Mouse (Mus musculus): ENCODE results near the gene Atp5e.

Gene Atp5e

GRCm38 (mm10) chr2:174448405-174448804 is 15.5 kb downstream of the Atp5e start:
- no peak for DNase-seq (ENCODE audit: extremely low read depth, low read depth)

- DNase-seq (ENCODE audit: extremely low read depth, low read depth), result no peak
These were observed 17.0 kb downstream of the Atp5e start for GRCm38 (mm10) chr2:174446905-174447304.

GRCm38 (mm10) chr2:174446492-174446891 is 17.4 kb downstream of the Atp5e start:
- no peak for DNase-seq (ENCODE audit: extremely low read depth, low read depth)

DNA sequence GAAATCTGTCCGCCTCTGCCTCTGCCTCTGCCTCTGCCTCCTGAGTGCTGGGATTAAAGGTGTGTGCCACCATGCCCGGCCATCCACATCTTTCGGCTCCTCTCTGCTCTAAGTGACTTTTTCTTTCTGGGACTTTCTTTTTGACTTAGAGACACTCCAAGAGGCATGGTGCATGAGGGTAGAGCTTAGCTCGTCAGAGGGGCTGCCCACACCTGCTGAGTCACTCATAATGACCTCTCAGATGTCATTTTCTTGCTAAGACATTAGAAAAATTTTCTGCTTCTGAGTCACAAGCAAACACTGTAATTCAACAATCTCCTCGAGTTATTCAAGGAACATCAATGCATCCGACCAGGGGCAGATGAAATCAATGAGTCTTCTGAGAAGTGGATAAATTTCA is 18.9 kb downstream of the Atp5e start:
- DNase-seq (ENCODE audit: extremely low read depth, low read depth), result no peak

DNA sequence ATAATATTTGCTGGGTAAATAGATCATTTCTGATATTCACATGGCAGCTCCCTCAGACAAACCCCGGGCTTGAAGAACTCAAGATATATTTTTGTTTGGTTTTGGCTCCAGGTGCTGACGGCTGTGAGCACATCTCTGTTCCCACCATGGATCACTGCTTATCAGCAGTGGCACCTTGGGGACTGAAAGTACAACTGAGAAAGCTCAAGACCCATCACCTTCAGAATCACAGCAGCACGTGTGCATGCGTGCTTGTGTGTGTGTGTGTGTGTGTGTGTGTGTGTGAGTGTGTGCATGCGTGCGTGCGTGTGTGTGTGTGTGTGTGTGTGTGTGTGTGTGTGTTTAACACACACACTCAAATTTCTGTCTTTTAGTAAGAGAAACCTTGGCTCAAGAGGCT is 19.5 kb downstream of the Atp5e start:
- no peak for DNase-seq (ENCODE audit: extremely low read depth, low read depth)

DNA sequence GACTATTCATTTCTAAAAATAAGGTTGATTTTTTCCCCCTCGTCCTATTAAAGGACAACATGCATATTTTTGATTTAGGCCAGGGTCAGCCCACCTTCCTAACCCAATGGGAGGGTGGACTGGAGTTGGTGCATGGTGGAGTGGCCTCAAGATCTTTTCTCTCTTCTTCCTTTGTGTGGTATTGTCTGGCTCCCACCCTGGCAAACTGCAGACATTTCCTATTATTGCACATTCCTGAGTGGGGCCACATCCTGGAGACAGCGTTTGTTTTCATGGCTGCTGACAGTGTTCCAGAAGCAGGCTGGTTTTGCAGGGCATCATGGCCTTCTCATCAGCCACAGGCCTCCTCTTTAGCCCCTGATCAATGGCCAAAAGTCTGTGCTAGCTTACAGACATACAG is 20.9 kb downstream of the Atp5e start:
- DNase-seq (ENCODE audit: extremely low read depth, low read depth), result no peak

DNA sequence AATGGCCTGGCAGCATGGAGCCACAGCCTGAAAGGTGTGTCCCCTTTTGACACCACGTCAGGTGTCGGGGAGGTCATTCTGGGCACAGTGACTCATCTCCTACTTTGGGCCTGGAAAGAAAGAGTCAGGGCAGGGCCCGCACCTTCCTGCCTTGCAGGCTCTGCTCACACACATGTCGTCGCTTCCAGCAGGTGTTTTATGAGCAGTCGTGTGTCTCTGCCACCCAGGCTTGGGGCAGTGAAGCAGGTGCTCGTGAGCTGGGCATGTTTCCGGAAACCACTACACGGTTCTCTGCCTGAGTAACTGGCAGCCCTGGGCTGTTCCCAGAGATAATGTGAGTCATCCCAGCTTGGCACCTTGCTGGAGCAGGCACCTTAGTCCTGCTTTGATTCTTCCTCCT is 21.4 kb downstream of the Atp5e start:
- no peak for DNase-seq (ENCODE audit: extremely low read depth, low read depth)

DNA sequence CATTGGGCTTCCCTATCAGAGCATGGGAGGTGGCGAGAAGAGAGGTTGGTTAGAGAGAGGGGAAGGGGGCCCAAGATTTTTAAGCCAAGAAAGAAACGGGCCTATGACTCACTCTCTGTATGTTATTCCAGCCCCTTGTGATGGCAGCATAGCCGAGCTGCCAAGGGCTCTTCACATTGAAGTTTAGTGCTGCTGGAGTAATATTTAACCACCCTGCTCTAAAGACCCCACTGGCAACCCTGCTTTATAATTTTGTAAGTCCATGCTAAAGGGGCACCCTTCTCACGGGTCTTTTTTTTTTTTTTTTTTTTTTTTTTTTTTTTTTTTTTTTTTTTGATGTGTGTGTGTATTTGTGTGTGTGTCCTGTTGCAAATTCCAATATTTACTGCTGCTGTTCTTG is 22.0 kb downstream of the Atp5e start:
- no peak for DNase-seq (ENCODE audit: extremely low read depth, low read depth)

- no peak for DNase-seq (ENCODE audit: extremely low read depth, low read depth)
These were observed 23.9 kb downstream of the Atp5e start for GRCm38 (mm10) chr2:174439961-174440360.

GRCm38 (mm10) chr2:174439450-174439838 is 24.5 kb downstream of the Atp5e start:
- DNase-seq (ENCODE audit: extremely low read depth, low read depth), result no peak

- no peak for DNase-seq (ENCODE audit: extremely low read depth, low read depth)
These were observed 25.0 kb downstream of the Atp5e start, which contains the start of gene Ctsz for GRCm38 (mm10) chr2:174438737-174439449. Gene Ctsz, minus strand, starts transcription at chr2:174439039.

DNA sequence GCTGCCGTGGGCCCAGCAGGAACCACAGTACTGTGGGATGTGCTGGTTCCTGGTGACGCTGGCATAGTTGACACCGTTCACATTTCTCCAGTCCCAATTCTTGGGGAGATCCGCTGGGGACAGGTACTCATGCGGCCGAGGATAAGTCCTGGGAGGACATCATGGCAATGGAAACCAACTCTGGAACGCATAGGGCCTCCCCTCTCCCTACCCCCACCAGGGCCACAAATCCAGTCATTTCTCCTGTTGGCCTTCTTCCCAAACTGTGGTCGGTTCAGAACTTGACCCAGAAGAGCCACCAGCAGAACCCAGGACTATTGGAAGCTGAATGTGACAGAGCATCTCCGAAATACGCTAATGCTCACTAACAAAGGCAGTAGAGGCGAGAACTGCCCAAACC is 25.7 kb downstream of the Atp5e start:
- no peak for DNase-seq (ENCODE audit: extremely low read depth, low read depth)

- DNase-seq (ENCODE audit: extremely low read depth, low read depth), result no peak
These were observed 26.3 kb downstream of the Atp5e start for GRCm38 (mm10) chr2:174437697-174437982.

GRCm38 (mm10) chr2:174436916-174437696 is 26.8 kb downstream of the Atp5e start:
- peak; percentile 54 for DNase-seq (ENCODE audit: extremely low read depth, low read depth)

DNA sequence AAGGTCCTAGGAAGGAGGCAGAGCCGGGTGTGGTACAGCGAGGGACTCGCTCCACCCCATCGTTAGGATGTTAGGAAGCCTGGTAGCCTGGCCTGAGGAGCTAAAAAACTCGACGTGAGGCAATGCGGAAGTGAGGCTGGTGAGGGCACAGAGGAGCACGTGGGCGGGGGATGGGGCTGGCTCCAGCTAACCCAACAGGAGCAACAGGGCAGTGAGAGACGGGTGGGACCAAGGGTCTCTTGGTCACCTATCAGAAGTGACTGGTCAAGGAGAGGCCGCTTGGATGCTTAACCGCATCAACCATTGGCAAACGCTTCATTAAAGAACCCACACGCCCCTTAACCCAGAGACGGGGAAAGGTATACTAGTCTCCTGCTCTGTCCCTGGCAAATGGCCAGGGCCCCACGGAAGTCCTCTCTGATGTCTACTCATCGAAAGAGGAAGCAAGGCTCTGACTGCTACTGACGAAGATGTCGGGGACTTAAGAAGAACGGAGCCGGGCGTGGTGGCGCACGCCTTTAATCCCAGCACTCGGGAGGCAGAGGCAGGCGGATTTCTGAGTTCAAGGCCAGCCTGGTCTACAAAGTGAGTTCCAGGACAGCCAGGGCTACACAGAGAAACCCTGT is 27.7 kb downstream of the Atp5e start:
- DNase-seq (ENCODE audit: extremely low read depth, low read depth), result peak; percentile 88

GRCm38 (mm10) chr2:174434943-174435342 is 29.0 kb downstream of the Atp5e start:
- DNase-seq (ENCODE audit: extremely low read depth, low read depth), result no peak

GRCm38 (mm10) chr2:174428996-174429591 is 34.8 kb downstream of the Atp5e start:
- DNase-seq (ENCODE audit: extremely low read depth, low read depth), result no peak

DNA sequence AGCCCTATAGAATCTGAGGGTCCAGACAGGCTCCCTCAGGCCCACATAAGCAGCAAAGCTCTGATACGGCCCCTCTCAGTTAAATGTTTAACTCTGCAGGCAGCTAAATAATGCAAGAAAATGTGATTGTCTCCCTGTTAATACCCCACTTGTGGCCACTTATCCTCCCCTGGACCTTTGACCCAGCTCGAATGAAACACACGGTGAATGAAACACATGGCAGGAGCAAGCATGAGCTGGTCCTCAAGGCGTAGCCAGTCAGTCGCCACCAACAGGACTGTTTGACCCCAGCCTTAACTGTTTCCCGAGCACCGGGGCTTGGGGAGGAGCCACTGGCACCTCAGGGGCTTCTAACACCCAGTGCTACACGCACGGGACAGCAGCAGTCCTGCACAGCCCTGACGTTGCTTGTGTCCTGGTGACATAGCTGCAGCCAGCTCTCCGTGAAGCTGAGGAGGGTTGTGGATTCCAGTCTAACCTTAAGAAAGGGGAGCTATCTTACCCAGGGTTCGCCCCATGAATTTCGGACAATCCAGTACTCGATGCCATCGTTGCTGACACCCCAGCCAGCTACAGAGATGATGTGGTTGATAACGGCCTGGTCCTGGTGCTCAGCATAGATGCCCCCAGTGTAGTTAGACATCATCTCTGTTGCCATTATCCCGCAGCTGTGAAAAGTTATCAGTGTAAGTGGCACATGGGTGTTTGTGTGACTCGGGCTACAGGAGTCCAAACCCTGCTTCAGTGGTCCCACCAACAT is 35.6 kb downstream of the Atp5e start:
- DNase-seq (ENCODE audit: extremely low read depth, low read depth), result no peak

- no peak for DNase-seq (ENCODE audit: extremely low read depth, low read depth)
These were observed 37.0 kb downstream of the Atp5e start for GRCm38 (mm10) chr2:174426856-174427255.

DNA sequence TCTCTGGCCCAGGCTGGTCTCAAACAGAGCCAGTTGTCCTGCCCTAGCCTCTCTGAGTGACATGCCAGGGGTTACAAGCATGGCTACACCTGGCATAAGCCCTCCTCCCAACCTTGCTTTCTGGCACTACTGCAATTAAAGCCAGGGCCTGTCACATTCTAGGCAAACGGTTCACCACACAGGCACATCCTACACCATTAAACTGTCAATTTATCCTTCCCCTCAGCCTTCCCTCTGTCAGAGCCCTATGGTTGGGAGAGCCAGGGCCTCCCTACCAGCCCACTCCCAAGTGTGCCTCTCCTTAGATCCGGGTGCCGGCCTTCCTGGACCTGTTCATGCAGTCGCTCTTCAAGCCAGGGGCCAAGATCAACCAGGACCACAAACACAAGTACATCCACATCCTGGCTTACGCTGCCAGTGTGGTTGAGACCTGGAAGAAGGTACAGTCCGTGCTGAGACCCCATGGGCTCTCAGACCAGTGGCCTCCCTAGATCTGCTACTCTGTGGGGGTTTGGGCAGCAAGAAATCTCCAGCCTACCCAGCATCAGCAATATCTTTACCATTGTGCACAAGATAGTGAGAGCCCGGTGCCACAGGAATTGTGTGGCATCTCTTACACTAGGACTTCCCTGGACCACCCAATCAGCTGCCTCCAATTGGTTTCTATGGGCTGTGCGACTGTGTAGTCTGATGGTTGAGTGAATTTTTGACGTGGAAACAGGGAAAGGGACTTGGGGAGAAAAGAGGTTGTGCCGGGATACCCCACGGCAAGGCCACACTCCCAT is 39.4 kb downstream of the Atp5e start:
- DNase-seq (ENCODE audit: extremely low read depth, low read depth), result no peak

- no peak for DNase-seq (ENCODE audit: extremely low read depth, low read depth)
These were observed 42.8 kb downstream of the Atp5e start for GRCm38 (mm10) chr2:174421107-174421506.

All from MEL-GATA-1-ER (cell line).